Mouse (Mus musculus): ENCODE measurements at regions not wholly inside any gene's neighbourhood (a gene's known extent, or its start where the extent isn't known, plus 50 kb on each side); places are given as distances from the start of the nearest gene placed in this dataset.
A peak's percentile ranks its signal among the peaks of the same experiment; 100 is the strongest.

GRCm38 (mm10) chr2:3947432-3947831 lies 70.1 kb upstream of the Frmd4a start:
- no peak overlapping the region for H3K4me3 ChIP-seq (replicated peaks)
- no peaks in the 10 kb centered on the region for H3K36me3 ChIP-seq
- no peak overlapping the region for H3K9ac ChIP-seq
- no peaks in the 10 kb centered on the region for H3K4me1 ChIP-seq
- ATAC-seq (replicated peaks; ENCODE audit: low FRiP score) = no peak
- H3K27ac ChIP-seq = no peak overlapping the region
- H3K27me3 ChIP-seq = no peaks in the 10 kb centered on the region
- H3K4me2 ChIP-seq = no peak overlapping the region
- H3K9me3 ChIP-seq (replicated peaks) = no peaks in the 10 kb centered on the region
- WGBS = 88% methylated on average over 3 of the region's 3 CpGs

GRCm38 (mm10) chr2:3948331-3948730 lies 69.2 kb upstream of the Frmd4a start:
- Histone ChIP-seq H3K9ac (no peak overlapping the region), H3K27ac (no peak overlapping the region), H3K4me2 (no peak overlapping the region), H3K4me3 (replicated peaks) (no peak overlapping the region), H3K36me3 (no peaks in the 10 kb centered on the region), H3K9me3 (replicated peaks) (no peaks in the 10 kb centered on the region), H3K27me3 (no peaks in the 10 kb centered on the region), H3K4me1 (no peaks in the 10 kb centered on the region)
- ATAC-seq (replicated peaks; ENCODE audit: low FRiP score) = no peak
- 50% methylated on average over 1 of the region's 1 CpGs for WGBS

- H3K9me3 ChIP-seq (replicated peaks) = no peaks in the 10 kb centered on the region
- H3K27me3 ChIP-seq = no peaks in the 10 kb centered on the region
- no peak for ATAC-seq (replicated peaks; ENCODE audit: low FRiP score)
- no peak overlapping the region for H3K4me3 ChIP-seq (replicated peaks)
- no peak overlapping the region for H3K27ac ChIP-seq
- H3K4me1 ChIP-seq = peaks cover 5% of the 10 kb centered on the region; the same call in 1 of the 2 replicates
- no peak overlapping the region for H3K9ac ChIP-seq
- no peak overlapping the region for H3K4me2 ChIP-seq
- H3K36me3 ChIP-seq = no peaks in the 10 kb centered on the region
Measured at GRCm38 (mm10) chr2:3957491-3957890, 60.0 kb upstream of the Frmd4a start.

GRCm38 (mm10) chr2:3958065-3958641 lies 59.4 kb upstream of the Frmd4a start:
- no peaks in the 10 kb centered on the region for H3K9me3 ChIP-seq (replicated peaks)
- H3K4me3 ChIP-seq (replicated peaks) = peak overlapping the region; percentile 10; the same call in 1 of the 2 replicates
- no peak overlapping the region for H3K9ac ChIP-seq
- WGBS = 15% methylated on average over 12 of the region's 12 CpGs
- H3K4me2 ChIP-seq = peak overlapping the region; percentile 51
- H3K36me3 ChIP-seq = no peaks in the 10 kb centered on the region
- H3K27me3 ChIP-seq = no peaks in the 10 kb centered on the region
- H3K27ac ChIP-seq = no peak overlapping the region
- peak; percentile 86 for ATAC-seq (replicated peaks; ENCODE audit: low FRiP score)
- H3K4me1 ChIP-seq = peaks cover 5% of the 10 kb centered on the region; the same call in 1 of the 2 replicates

- Histone ChIP-seq H3K4me2 (no peak overlapping the region), H3K27me3 (no peaks in the 10 kb centered on the region), H3K9me3 (replicated peaks) (no peaks in the 10 kb centered on the region), H3K36me3 (no peaks in the 10 kb centered on the region), H3K4me3 (replicated peaks) (no peak overlapping the region), H3K27ac (no peak overlapping the region), H3K9ac (no peak overlapping the region), H3K4me1 (peaks cover 5% of the 10 kb centered on the region; the same call in 1 of the 2 replicates)
- no peak for ATAC-seq (replicated peaks; ENCODE audit: low FRiP score)
- 87% methylated on average over 4 of the region's 4 CpGs for WGBS
Measured at GRCm38 (mm10) chr2:3958711-3959110, 58.8 kb upstream of the Frmd4a start.

GRCm38 (mm10) chr2:3959181-3959580 lies 58.3 kb upstream of the Frmd4a start:
- Histone ChIP-seq H3K9me3 (replicated peaks) (no peaks in the 10 kb centered on the region), H3K9ac (no peak overlapping the region), H3K4me2 (no peak overlapping the region), H3K4me3 (replicated peaks) (no peak overlapping the region), H3K36me3 (no peaks in the 10 kb centered on the region), H3K27ac (no peak overlapping the region), H3K4me1 (peaks cover 5% of the 10 kb centered on the region; the same call in 1 of the 2 replicates), H3K27me3 (no peaks in the 10 kb centered on the region)
- ATAC-seq (replicated peaks; ENCODE audit: low FRiP score) = no peak
- 94% methylated on average over 1 of the region's 1 CpGs for WGBS

GRCm38 (mm10) chr2:3960213-3960612 lies 57.3 kb upstream of the Frmd4a start:
- H3K4me2 ChIP-seq = no peak overlapping the region
- H3K27me3 ChIP-seq = no peaks in the 10 kb centered on the region
- no peak overlapping the region for H3K9ac ChIP-seq
- WGBS = 83% methylated on average over 5 of the region's 5 CpGs
- H3K27ac ChIP-seq = no peak overlapping the region
- H3K4me3 ChIP-seq (replicated peaks) = no peak overlapping the region
- no peak for ATAC-seq (replicated peaks; ENCODE audit: low FRiP score)
- peaks cover 5% of the 10 kb centered on the region; the same call in 1 of the 2 replicates for H3K4me1 ChIP-seq
- H3K36me3 ChIP-seq = no peaks in the 10 kb centered on the region
- no peaks in the 10 kb centered on the region for H3K9me3 ChIP-seq (replicated peaks)

GRCm38 (mm10) chr2:3964351-3964750 lies 53.2 kb upstream of the Frmd4a start:
- H3K9ac ChIP-seq = no peak overlapping the region
- WGBS = 93% methylated on average over 4 of the region's 4 CpGs
- H3K27me3 ChIP-seq = no peaks in the 10 kb centered on the region
- H3K4me1 ChIP-seq = no peaks in the 10 kb centered on the region
- H3K27ac ChIP-seq = no peak overlapping the region
- ATAC-seq (replicated peaks; ENCODE audit: low FRiP score) = peak; percentile 100
- no peak overlapping the region for H3K4me2 ChIP-seq
- H3K4me3 ChIP-seq (replicated peaks) = no peak overlapping the region
- H3K36me3 ChIP-seq = no peaks in the 10 kb centered on the region
- H3K9me3 ChIP-seq (replicated peaks) = no peaks in the 10 kb centered on the region

Measured in kidney, embryonic 15.5 days (tissue).